Mouse (Mus musculus) cerebellum, adult 2 months (tissue): ENCODE data around the gene Kif16b.

Source experiments
- CTCF ChIP-seq: fragments of 200-500 bp; IDR thresholded peaks from 2 replicates; pipeline ENCODE4 v1.5.1; 2011; ENCODE audit warnings: low read depth, mild to moderate bottlenecking, control low read depth, low read length, moderate library complexity, borderline replicate concordance; ENCODE audit not compliant: insufficient read depth
- POLR2A ChIP-seq: fragments of 200-500 bp; IDR thresholded peaks from 2 replicates; pipeline ENCODE4 v1.6.1; 2011; ENCODE audit warnings: low read length, control low read depth, borderline replicate concordance; ENCODE audit not compliant: insufficient read depth

DNA sequence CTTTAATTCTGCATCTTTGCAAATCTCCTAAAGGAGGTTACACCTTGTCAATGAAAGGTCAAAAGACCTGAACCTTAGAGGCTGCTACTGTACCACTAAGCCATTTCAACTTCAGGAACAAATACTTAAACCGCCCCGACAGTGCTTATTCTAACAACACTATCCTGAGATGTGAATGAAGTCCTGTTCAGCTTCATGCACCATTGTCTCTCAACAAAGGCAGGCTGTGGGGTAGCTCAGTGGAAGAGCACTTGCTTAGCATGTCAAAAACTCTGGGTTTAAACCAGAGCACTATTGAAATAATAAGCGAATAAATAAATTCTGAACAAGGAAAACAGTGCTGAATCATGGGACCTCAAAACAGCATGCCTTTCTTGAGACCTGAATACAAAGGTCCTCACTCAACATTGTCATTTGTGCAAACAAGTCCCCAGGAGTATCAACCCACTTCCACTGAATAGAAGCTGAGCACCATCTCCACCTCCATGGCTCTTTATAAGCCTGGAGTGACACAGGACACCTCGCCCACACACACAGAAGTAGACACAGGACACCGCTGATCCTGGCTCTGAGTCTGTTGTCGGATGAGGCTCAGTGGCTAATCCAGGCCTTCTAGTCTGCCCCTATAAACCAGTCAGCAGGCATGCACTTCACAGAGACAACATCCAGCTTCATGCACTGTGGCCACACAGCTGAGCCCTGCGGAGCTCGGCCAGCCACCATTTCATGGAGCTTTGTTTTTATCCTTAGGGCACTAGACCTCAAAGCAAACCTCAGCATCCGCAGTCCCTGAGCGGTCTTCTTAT is 68.5 kb downstream of the Kif16b start:
- TF ChIP-seq POLR2A, result no peak
- no peak for TF ChIP-seq CTCF
